Mouse (Mus musculus) limb, embryonic 12.5 days (tissue): ENCODE results near the gene Lbx2. TPM values are rescaled to one million over a fixed set of nuclear protein-coding genes. Genes with fewer than 3 reads are reported as not detected.

Source experiments
- ATAC-seq: fragments of 200-750 bp; cut with Nextera tagmentation; 2 replicates; pipeline ENCODE4 v1.8.0; 2017; ENCODE audit warnings: low read depth, moderate TSS enrichment; ENCODE audit not compliant: insufficient number of reproducible peaks, insufficient read depth, low FRiP score, low TSS enrichment
- H3K27ac ChIP-seq: fragments of 300-500 bp; sonication (generic); 2 replicates; pipeline ENCODE4 v1.5.1; 2016; ENCODE audit warnings: mild to moderate bottlenecking, moderate library complexity
- H3K27me3 ChIP-seq: fragments of 300-500 bp; sonication (generic); 2 replicates; pipeline ENCODE4 v1.6.1; 2016; ENCODE audit warnings: mild to moderate bottlenecking, moderate library complexity
- H3K36me3 ChIP-seq: fragments of 300-500 bp; sonication (generic); 2 replicates; pipeline ENCODE4 v1.6.1; 2016; ENCODE audit warnings: mild to moderate bottlenecking, moderate library complexity
- H3K4me1 ChIP-seq: fragments of 300-500 bp; sonication (generic); replicated peaks from 2 replicates; pipeline ENCODE4 v1.6.1; 2016
- H3K4me2 ChIP-seq: fragments of 300-500 bp; sonication (generic); 2 replicates; pipeline ENCODE4 v1.6.1; 2016; ENCODE audit warnings: mild to moderate bottlenecking, moderate library complexity
- H3K4me3 ChIP-seq: fragments of 300-500 bp; sonication (generic); replicated peaks from 2 replicates; pipeline ENCODE4 v1.5.1; 2016; ENCODE audit warnings: mild to moderate bottlenecking
- H3K9ac ChIP-seq: fragments of 300-500 bp; sonication (generic); replicated peaks from 2 replicates; pipeline ENCODE4 v1.6.1; 2016; ENCODE audit warnings: mild to moderate bottlenecking, moderate library complexity
- H3K9me3 ChIP-seq: fragments of 300-500 bp; sonication (generic); 2 replicates; pipeline ENCODE4 v1.6.1; 2016; ENCODE audit warnings: mild to moderate bottlenecking, moderate library complexity
- WGBS: fragments of 180-500 bp; shearing (Covaris S2); methylation state at CpG from one replicate; pipeline ENCODE4 v1.1.7; 2016; 5-methylcytosine and 5-hydroxymethylcytosine counted together
- polyA plus RNA-seq: library from polyadenylated mRNA; unstranded; fragments of >200 nt; fragmentation: Nextera tagmentation; extraction: Ambion mirVana; gene quantifications from 2 replicates; pipeline ENCODE4 v1.2.1, GENCODE M21; 2016

Gene Lbx2
- polyA plus RNA-seq, 1 experiment from 2014 or later, result 6.7 TPM

- peak overlapping the region; percentile 78 for H3K27ac ChIP-seq
- peak overlapping the region; percentile 96 for H3K4me2 ChIP-seq
- H3K4me3 ChIP-seq, result peak overlapping the region; percentile 83
- peaks cover 33% of the 10 kb centered on the region for H3K4me1 ChIP-seq
- peaks cover 41% of the 10 kb centered on the region for H3K36me3 ChIP-seq
- peak overlapping the region; percentile 90 for H3K9ac ChIP-seq
- 3% methylated on average over 47 of the region's 48 CpGs for WGBS
- no peaks in the 10 kb centered on the region for H3K27me3 ChIP-seq
- no peaks in the 10 kb centered on the region for H3K9me3 ChIP-seq
- peak; percentile 57 for ATAC-seq
Observed at GRCm38 (mm10) chr6:83115682-83116372, 29.7 kb downstream of the Lbx2 start.

- Histone ChIP-seq H3K27ac (peak overlapping the region; percentile 78), H3K4me2 (peak overlapping the region; percentile 96), H3K27me3 (no peaks in the 10 kb centered on the region), H3K4me1 (peaks cover 33% of the 10 kb centered on the region), H3K36me3 (peaks cover 34% of the 10 kb centered on the region), H3K9me3 (no peaks in the 10 kb centered on the region), H3K4me3 (peak overlapping the region; percentile 83), H3K9ac (peak overlapping the region; percentile 90)
- 78% methylated on average over 11 of the region's 11 CpGs for WGBS
- no peak for ATAC-seq
Observed at GRCm38 (mm10) chr6:83116373-83117164, 30.4 kb downstream of the Lbx2 start.

GRCm38 (mm10) chr6:83117165-83117438, 30.9 kb downstream of the Lbx2 start:
- Histone ChIP-seq H3K4me1 (peaks cover 33% of the 10 kb centered on the region), H3K4me3 (peak overlapping the region; percentile 83), H3K36me3 (peaks cover 34% of the 10 kb centered on the region), H3K4me2 (peak overlapping the region; percentile 96), H3K27me3 (no peaks in the 10 kb centered on the region), H3K9me3 (no peaks in the 10 kb centered on the region), H3K27ac (no peak overlapping the region), H3K9ac (0 out of 2 replicates have a peak overlapping the region, but pooled peaks have one; percentile 13)
- ATAC-seq, result no peak
- WGBS, result 81% methylated on average over 4 of the region's 4 CpGs

GRCm38 (mm10) chr6:83117616-83118015, 31.4 kb downstream of the Lbx2 start:
- ATAC-seq, result no peak

GRCm38 (mm10) chr6:83118369-83118768, 32.2 kb downstream of the Lbx2 start:
- no peak overlapping the region for H3K9ac ChIP-seq
- H3K4me1 ChIP-seq, result peaks cover 45% of the 10 kb centered on the region
- 86% methylated on average over 11 of the region's 11 CpGs for WGBS
- H3K36me3 ChIP-seq, result peaks cover 40% of the 10 kb centered on the region
- no peak overlapping the region for H3K4me2 ChIP-seq
- ATAC-seq, result no peak
- no peaks in the 10 kb centered on the region for H3K9me3 ChIP-seq
- no peak overlapping the region for H3K27ac ChIP-seq
- H3K4me3 ChIP-seq, result no peak overlapping the region
- H3K27me3 ChIP-seq, result no peaks in the 10 kb centered on the region

More at GRCm38 (mm10) chr6:83117616-83118015, 31.4 kb downstream of the Lbx2 start:
- peaks cover 34% of the 10 kb centered on the region for H3K36me3 ChIP-seq
- WGBS, result 94% methylated on average over 13 of the region's 13 CpGs
- H3K9me3 ChIP-seq, result no peaks in the 10 kb centered on the region
- H3K4me1 ChIP-seq, result peaks cover 37% of the 10 kb centered on the region
- H3K27me3 ChIP-seq, result no peaks in the 10 kb centered on the region
- H3K4me2 ChIP-seq, result no peak overlapping the region
- 0 out of 2 replicates have a peak overlapping the region, but pooled peaks have one; percentile 13 for H3K9ac ChIP-seq
- no peak overlapping the region for H3K4me3 ChIP-seq
- no peak overlapping the region for H3K27ac ChIP-seq

GRCm38 (mm10) chr6:83118825-83119733, 32.9 kb downstream of the Lbx2 start:
- Histone ChIP-seq H3K4me1 (peaks cover 52% of the 10 kb centered on the region), H3K4me2 (peak overlapping the region; percentile 85; the same call in 1 of the 2 replicates), H3K4me3 (peak overlapping the region; percentile 61; the same call in 1 of the 2 replicates), H3K27ac (0 out of 2 replicates have a peak overlapping the region, but pooled peaks have one; percentile 17), H3K27me3 (no peaks in the 10 kb centered on the region), H3K36me3 (peaks cover 44% of the 10 kb centered on the region), H3K9ac (no peak overlapping the region), H3K9me3 (no peaks in the 10 kb centered on the region)
- 89% methylated on average over 14 of the region's 14 CpGs for WGBS
- no peak for ATAC-seq

GRCm38 (mm10) chr6:83119734-83120051, 33.5 kb downstream of the Lbx2 start:
- H3K4me2 ChIP-seq, result peak overlapping the region; percentile 85
- WGBS, result 78% methylated on average over 7 of the region's 7 CpGs
- H3K27ac ChIP-seq, result peak overlapping the region; percentile 17; the same call in 1 of the 2 replicates
- no peaks in the 10 kb centered on the region for H3K9me3 ChIP-seq
- peak overlapping the region; percentile 89 for H3K9ac ChIP-seq
- peaks cover 44% of the 10 kb centered on the region for H3K36me3 ChIP-seq
- H3K27me3 ChIP-seq, result no peaks in the 10 kb centered on the region
- peaks cover 52% of the 10 kb centered on the region for H3K4me1 ChIP-seq
- H3K4me3 ChIP-seq, result peak overlapping the region; percentile 61
- ATAC-seq, result no peak

GRCm38 (mm10) chr6:83120930-83121862, 35.0 kb downstream of the Lbx2 start, which contains the start of gene Wbp1:
Gene Wbp1 (minus strand): TSS chr6:83121559.
- Histone ChIP-seq H3K36me3 (peaks cover 44% of the 10 kb centered on the region), H3K9ac (peak within 1 kb of the TSS; percentile 95), H3K9me3 (no peaks in the 10 kb centered on the region), H3K4me3 (peak within 1 kb of the TSS; percentile 61), H3K4me2 (peak within 1 kb of the TSS; percentile 94), H3K27me3 (no peaks in the 10 kb centered on the region), H3K4me1 (peaks cover 51% of the 10 kb centered on the region), H3K27ac (peak within 1 kb of the TSS; percentile 99)
- WGBS, result under 1% methylated on average over 38 of the region's 38 CpGs
- peak; percentile 96 for ATAC-seq

GRCm38 (mm10) chr6:83121863-83122710, 35.9 kb downstream of the Lbx2 start:
- no peak; the same call in 1 of the 2 replicates for ATAC-seq
- peak overlapping the region; percentile 99 for H3K27ac ChIP-seq
- under 1% methylated on average over 52 of the region's 52 CpGs for WGBS
- H3K27me3 ChIP-seq, result no peaks in the 10 kb centered on the region
- peaks cover 43% of the 10 kb centered on the region for H3K4me1 ChIP-seq
- no peaks in the 10 kb centered on the region for H3K9me3 ChIP-seq
- peaks cover 39% of the 10 kb centered on the region for H3K36me3 ChIP-seq
- peak overlapping the region; percentile 95 for H3K9ac ChIP-seq
- H3K4me2 ChIP-seq, result peak overlapping the region; percentile 94
- H3K4me3 ChIP-seq, result peak overlapping the region; percentile 61
